Mouse (Mus musculus): Measurements from ENCODE around the gene Tmem132d. TPM values are rescaled to one million over a fixed set of nuclear protein-coding genes. Genes with fewer than 3 reads are reported as not detected.

Tmem132d gene
- polyA plus RNA-seq, 1 experiment from 2014 or later = 2.1 TPM

GRCm38 (mm10) chr5:128203879-128204581, 228.8 kb downstream of the Tmem132d start:
- WGBS = 30% methylated on average over 9 of the region's 9 CpGs
- no peak for ATAC-seq (ENCODE audit: low FRiP score, low read depth)
- H3K4me1 ChIP-seq = 0 out of 2 replicates have a peak, but pooled peaks cover 11% of the 10 kb centered on the region
- no peak overlapping the region for H3K27ac ChIP-seq
- H3K4me3 ChIP-seq = no peak overlapping the region
- H3K4me2 ChIP-seq (replicated peaks) = no peak overlapping the region
- no peak overlapping the region for H3K9ac ChIP-seq
- no peaks in the 10 kb centered on the region for H3K27me3 ChIP-seq (replicated peaks)
- H3K9me3 ChIP-seq = no peaks in the 10 kb centered on the region
- H3K36me3 ChIP-seq = no peaks in the 10 kb centered on the region

GRCm38 (mm10) chr5:128194106-128194505, 238.8 kb downstream of the Tmem132d start:
- WGBS = 70% methylated on average over 4 of the region's 4 CpGs
- Histone ChIP-seq H3K4me2 (replicated peaks) (no peak overlapping the region), H3K27me3 (replicated peaks) (no peaks in the 10 kb centered on the region), H3K27ac (no peak overlapping the region), H3K4me1 (0 out of 2 replicates have a peak, but pooled peaks cover 3% of the 10 kb centered on the region), H3K36me3 (no peaks in the 10 kb centered on the region), H3K4me3 (no peak overlapping the region), H3K9ac (no peak overlapping the region), H3K9me3 (no peaks in the 10 kb centered on the region)
- ATAC-seq (ENCODE audit: low FRiP score, low read depth) = no peak

- H3K4me1 ChIP-seq = 0 out of 2 replicates have a peak, but pooled peaks cover 3% of the 10 kb centered on the region
- no peak overlapping the region for H3K4me2 ChIP-seq (replicated peaks)
- H3K9me3 ChIP-seq = no peaks in the 10 kb centered on the region
- H3K27ac ChIP-seq = no peak overlapping the region
- H3K9ac ChIP-seq = no peak overlapping the region
- ATAC-seq (ENCODE audit: low FRiP score, low read depth) = no peak
- no peaks in the 10 kb centered on the region for H3K27me3 ChIP-seq (replicated peaks)
- WGBS = 78% methylated on average over 6 of the region's 6 CpGs
- no peaks in the 10 kb centered on the region for H3K36me3 ChIP-seq
- H3K4me3 ChIP-seq = no peak overlapping the region
Measured at GRCm38 (mm10) chr5:128192485-128193055, 240.3 kb downstream of the Tmem132d start.

GRCm38 (mm10) chr5:128191710-128192109, 241.2 kb downstream of the Tmem132d start:
- Histone ChIP-seq H3K27me3 (replicated peaks) (no peaks in the 10 kb centered on the region), H3K4me1 (0 out of 2 replicates have a peak, but pooled peaks cover 3% of the 10 kb centered on the region), H3K36me3 (no peaks in the 10 kb centered on the region), H3K9me3 (no peaks in the 10 kb centered on the region), H3K9ac (no peak overlapping the region), H3K27ac (no peak overlapping the region), H3K4me3 (no peak overlapping the region), H3K4me2 (replicated peaks) (no peak overlapping the region)
- ATAC-seq (ENCODE audit: low FRiP score, low read depth) = no peak
- WGBS = 73% methylated on average over 9 of the region's 9 CpGs

GRCm38 (mm10) chr5:128190243-128190820, 242.5 kb downstream of the Tmem132d start:
- Histone ChIP-seq H3K36me3 (no peaks in the 10 kb centered on the region), H3K9me3 (no peaks in the 10 kb centered on the region), H3K4me2 (replicated peaks) (no peak overlapping the region), H3K4me1 (0 out of 2 replicates have a peak, but pooled peaks cover 3% of the 10 kb centered on the region), H3K27ac (no peak overlapping the region), H3K27me3 (replicated peaks) (no peaks in the 10 kb centered on the region), H3K4me3 (no peak overlapping the region), H3K9ac (no peak overlapping the region)
- ATAC-seq (ENCODE audit: low FRiP score, low read depth) = no peak
- WGBS = 80% methylated on average over 14 of the region's 14 CpGs

GRCm38 (mm10) chr5:128176234-128176633, 256.6 kb downstream of the Tmem132d start:
- 93% methylated on average over 2 of the region's 2 CpGs for WGBS
- Histone ChIP-seq H3K27me3 (replicated peaks) (no peaks in the 10 kb centered on the region), H3K4me1 (no peaks in the 10 kb centered on the region), H3K27ac (no peak overlapping the region), H3K4me2 (replicated peaks) (no peak overlapping the region), H3K9ac (no peak overlapping the region), H3K9me3 (no peaks in the 10 kb centered on the region), H3K4me3 (no peak overlapping the region), H3K36me3 (no peaks in the 10 kb centered on the region)
- no peak for ATAC-seq (ENCODE audit: low FRiP score, low read depth)

GRCm38 (mm10) chr5:128158901-128159675, 273.8 kb downstream of the Tmem132d start:
- ATAC-seq (ENCODE audit: low FRiP score, low read depth) = no peak
- H3K4me3 ChIP-seq = no peak overlapping the region
- WGBS = 72% methylated on average over 12 of the region's 12 CpGs

GRCm38 (mm10) chr5:128151461-128151860, 281.4 kb downstream of the Tmem132d start:
- Histone ChIP-seq H3K36me3 (no peaks in the 10 kb centered on the region), H3K9ac (no peak overlapping the region), H3K4me3 (no peak overlapping the region), H3K4me2 (replicated peaks) (no peak overlapping the region), H3K27me3 (replicated peaks) (no peaks in the 10 kb centered on the region), H3K27ac (no peak overlapping the region), H3K9me3 (no peaks in the 10 kb centered on the region), H3K4me1 (no peaks in the 10 kb centered on the region)
- WGBS = 95% methylated on average over 6 of the region's 8 CpGs
- no peak for ATAC-seq (ENCODE audit: low FRiP score, low read depth)

More at GRCm38 (mm10) chr5:128158901-128159675, 273.8 kb downstream of the Tmem132d start:
- no peaks in the 10 kb centered on the region for H3K36me3 ChIP-seq
- no peaks in the 10 kb centered on the region for H3K27me3 ChIP-seq (replicated peaks)
- no peak overlapping the region for H3K27ac ChIP-seq
- H3K4me1 ChIP-seq = no peaks in the 10 kb centered on the region
- no peaks in the 10 kb centered on the region for H3K9me3 ChIP-seq
- H3K9ac ChIP-seq = no peak overlapping the region
- H3K4me2 ChIP-seq (replicated peaks) = no peak overlapping the region

- H3K4me3 ChIP-seq = no peak overlapping the region
- H3K36me3 ChIP-seq = no peaks in the 10 kb centered on the region
- no peak overlapping the region for H3K27ac ChIP-seq
- H3K9me3 ChIP-seq = no peaks in the 10 kb centered on the region
- ATAC-seq (ENCODE audit: low FRiP score, low read depth) = no peak
- H3K4me1 ChIP-seq = no peaks in the 10 kb centered on the region
- H3K27me3 ChIP-seq (replicated peaks) = no peaks in the 10 kb centered on the region
- 87% methylated on average over 15 of the region's 15 CpGs for WGBS
- no peak overlapping the region for H3K9ac ChIP-seq
- no peak overlapping the region for H3K4me2 ChIP-seq (replicated peaks)
Measured at GRCm38 (mm10) chr5:128146901-128147645, 285.8 kb downstream of the Tmem132d start.

GRCm38 (mm10) chr5:128144799-128145198, 288.1 kb downstream of the Tmem132d start:
- no peaks in the 10 kb centered on the region for H3K9me3 ChIP-seq
- no peaks in the 10 kb centered on the region for H3K27me3 ChIP-seq (replicated peaks)
- H3K4me3 ChIP-seq = no peak overlapping the region
- no peak overlapping the region for H3K9ac ChIP-seq
- H3K36me3 ChIP-seq = no peaks in the 10 kb centered on the region
- no peak for ATAC-seq (ENCODE audit: low FRiP score, low read depth)
- no peaks in the 10 kb centered on the region for H3K4me1 ChIP-seq
- H3K27ac ChIP-seq = no peak overlapping the region
- H3K4me2 ChIP-seq (replicated peaks) = no peak overlapping the region
- 94% methylated on average over 3 of the region's 3 CpGs for WGBS

GRCm38 (mm10) chr5:128136818-128137217, 296.1 kb downstream of the Tmem132d start:
- H3K9me3 ChIP-seq = no peaks in the 10 kb centered on the region
- no peak overlapping the region for H3K27ac ChIP-seq
- H3K9ac ChIP-seq = no peak overlapping the region
- WGBS = 85% methylated on average over 8 of the region's 8 CpGs
- no peaks in the 10 kb centered on the region for H3K27me3 ChIP-seq (replicated peaks)
- H3K4me1 ChIP-seq = no peaks in the 10 kb centered on the region
- no peak for ATAC-seq (ENCODE audit: low FRiP score, low read depth)
- no peaks in the 10 kb centered on the region for H3K36me3 ChIP-seq
- no peak overlapping the region for H3K4me2 ChIP-seq (replicated peaks)
- H3K4me3 ChIP-seq = no peak overlapping the region
